Mouse (Mus musculus) lung, postnatal 14 days (tissue): ENCODE data around the gene Ccser1.

Source experiments
- DNase-seq: peaks from one replicate; pipeline ENCODE4 v3.0.0; 2021

The Ccser1 gene

DNA sequence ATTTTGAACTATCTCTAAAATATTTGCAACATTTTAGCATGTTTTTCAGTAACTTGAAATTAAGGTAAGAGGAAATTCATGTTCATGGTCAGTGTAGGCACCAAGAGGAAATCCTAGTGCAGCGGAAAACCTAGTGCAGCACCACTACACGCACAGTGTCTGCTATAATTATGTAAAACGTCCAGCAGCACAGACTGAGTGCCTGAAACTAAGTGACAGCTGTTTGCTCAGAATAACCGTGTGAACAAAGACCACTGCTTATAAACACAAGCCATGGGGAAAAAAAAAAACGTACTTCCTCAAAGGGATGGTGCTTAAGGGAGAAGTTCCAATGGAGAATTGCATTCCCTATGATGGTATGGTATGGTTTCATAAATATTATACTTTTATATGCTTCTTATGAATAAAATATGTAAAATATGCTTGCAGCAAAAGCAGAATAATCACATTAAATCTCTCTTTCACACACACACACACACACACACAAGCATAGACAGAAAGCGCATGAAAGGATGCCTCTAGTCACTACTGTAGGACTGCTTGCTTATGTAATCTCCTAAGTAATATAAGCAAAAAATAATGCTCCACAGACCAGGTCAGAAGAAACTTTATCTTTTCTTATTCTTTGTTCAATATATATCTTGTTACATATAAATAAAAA, 886.4 kb downstream of the Ccser1 start:
- no peak for DNase-seq

DNA sequence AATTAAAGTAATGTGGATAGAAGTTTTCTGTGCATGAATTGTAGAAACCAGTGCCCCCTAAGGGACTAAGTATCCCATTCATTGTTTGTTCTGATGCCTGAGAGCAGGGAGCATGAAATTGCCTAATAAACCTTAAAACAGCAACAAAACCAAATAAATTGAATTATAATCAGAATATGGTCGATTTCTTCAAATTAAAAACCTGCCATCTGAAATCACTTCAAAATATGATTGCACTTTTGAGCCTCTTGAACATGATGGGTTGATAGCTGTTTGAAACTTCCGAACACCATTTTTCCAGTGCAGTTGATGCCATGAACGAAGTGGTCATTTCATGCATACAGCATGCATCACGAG, 886.9 kb downstream of the Ccser1 start:
- DNase-seq: no peak

DNA sequence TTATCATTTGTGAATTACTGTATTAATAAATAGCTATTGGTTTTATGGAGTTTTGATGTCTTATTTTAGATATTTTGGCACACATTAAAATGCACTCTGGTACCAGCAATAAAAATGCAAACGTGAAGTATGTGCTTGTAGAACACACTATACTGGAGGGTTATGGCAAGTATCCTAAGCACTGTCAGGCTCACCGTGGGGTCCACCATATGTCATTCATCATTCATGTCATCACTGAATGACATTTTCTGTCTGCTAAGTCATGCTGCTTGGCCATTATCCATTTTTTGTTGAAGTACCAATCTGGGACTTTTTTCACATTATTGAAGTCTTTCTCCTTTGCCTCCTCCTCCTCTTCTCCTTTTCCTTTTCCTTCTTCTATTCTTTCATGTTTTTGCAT, 925.3 kb downstream of the Ccser1 start:
- no peak for DNase-seq

DNA sequence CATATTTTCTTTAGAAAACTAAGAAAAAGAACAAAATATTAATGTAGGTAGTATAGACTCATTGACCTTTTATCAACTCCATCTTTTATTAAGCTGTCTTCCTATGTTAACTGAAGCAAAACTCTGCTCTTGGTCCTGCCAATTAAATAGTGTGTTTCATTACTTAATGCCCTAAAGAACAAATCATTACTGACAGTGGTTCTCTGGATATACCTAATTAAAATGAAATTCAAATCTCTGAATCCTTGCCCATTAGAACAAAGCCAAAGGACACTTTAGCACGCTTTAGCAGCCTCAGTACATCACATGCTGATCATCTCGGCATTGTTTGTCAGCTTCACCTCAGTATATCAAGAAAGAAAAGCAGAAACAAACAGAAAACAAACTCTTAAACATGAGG, 952.4 kb downstream of the Ccser1 start:
- no peak for DNase-seq

DNA sequence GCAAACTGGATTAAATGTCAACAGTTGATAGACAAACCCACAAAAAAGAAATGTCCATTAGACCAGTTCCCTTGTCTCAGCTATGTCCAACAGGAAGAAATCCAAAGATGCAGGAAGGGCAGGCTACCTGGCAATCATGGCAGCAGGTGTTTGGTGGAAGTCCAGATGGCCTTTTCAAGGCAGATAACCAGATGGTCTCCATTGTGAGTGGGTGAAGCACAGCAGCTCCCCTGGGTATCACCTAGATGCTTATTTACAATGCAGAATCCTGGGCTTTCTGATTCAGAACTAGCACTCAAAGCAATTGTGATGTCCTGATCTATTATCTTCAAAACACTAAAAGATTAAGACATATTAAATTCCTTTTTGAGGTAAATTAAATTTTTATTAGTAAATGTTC, 980.2 kb downstream of the Ccser1 start:
- DNase-seq: no peak

DNA sequence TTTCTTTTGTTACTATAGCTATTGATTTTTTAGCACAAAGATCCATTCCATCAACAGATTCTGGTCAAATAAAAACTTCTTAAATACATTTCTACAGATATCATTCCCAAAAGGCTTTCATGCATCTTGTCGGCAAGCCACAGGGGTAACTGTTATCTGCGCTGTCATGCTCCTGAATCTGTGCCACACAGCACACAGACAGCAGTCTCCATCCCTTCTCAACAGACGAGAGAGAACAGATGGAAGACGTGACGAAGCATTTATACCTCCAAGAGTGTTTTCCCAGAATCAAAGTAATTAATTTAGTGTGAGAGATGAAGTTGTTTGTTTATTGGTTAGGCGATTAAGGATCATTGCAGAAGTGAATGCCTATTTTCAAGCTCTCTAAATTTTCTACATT, 982.5 kb downstream of the Ccser1 start:
- DNase-seq: no peak

DNA sequence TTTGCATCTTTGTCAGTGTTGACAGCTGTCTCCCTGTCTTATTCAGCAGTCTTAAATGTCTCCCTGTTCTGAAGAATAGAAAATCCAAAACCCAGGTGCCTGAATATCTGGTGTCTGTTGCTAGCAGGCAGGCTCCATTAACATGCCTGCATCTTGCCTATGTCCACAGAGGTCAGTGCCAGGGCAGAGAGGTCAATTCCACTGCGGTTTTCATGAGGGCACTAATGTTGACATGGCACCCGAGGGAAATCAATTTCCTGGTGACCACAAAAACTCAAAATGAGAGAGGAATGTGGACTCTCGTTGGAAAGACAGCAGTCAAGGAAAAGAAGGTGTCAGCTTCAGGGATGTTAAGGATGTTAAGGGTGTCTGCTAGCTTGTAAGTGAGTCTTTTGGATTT, 983.7 kb downstream of the Ccser1 start:
- DNase-seq: no peak

DNA sequence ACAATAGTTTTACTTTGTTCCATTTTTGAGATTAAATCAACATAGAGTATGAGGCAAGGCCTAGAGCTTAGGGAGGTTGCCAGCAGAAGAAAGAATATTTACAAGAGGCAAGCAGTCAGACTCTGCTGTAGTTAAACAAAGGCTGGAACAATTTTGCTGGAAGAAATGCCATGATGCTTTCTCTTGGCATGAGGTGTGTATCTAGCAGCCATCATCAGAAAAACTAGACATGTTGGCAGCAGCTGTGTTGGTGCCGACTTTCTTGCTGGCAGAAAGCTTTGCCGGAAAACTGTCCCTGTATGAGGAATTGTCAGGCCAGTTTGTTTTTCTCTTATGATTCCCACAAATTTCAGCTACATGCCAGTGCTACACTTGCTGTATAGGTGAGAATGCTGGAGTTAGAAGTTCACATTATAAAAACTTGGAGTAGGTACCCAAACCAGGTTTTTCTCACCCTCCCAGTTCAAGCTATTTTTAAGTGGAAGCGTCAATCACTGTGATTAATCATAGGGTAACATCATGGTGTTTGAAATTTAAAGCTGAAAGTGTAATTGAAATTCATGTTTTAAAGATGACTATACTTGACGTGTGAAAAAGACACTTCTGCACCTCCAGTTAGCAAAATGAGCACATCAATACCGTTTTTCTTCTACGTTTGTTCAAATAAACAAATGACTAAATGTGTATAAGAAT, 1016.5 kb downstream of the Ccser1 start:
- DNase-seq: no peak

DNA sequence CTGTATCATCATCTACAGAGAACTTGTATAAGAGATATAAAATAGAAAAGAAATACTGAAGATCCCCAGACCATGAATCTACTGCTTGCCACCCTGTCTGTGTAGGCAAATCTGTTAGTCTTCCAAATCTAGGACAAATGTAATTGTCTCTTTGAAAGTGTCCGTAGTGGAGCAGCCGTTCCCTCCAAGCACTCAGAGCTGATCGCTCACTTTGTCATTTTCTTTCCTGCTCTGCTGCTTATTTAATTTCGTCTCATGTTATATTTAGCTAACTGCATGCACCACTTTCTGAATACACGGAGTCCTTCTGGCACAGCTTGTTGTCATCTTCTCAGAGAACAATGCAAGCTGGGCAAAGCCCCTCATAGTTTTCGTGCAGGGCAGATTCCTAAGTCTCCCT, 1018.6 kb downstream of the Ccser1 start:
- DNase-seq: no peak

DNA sequence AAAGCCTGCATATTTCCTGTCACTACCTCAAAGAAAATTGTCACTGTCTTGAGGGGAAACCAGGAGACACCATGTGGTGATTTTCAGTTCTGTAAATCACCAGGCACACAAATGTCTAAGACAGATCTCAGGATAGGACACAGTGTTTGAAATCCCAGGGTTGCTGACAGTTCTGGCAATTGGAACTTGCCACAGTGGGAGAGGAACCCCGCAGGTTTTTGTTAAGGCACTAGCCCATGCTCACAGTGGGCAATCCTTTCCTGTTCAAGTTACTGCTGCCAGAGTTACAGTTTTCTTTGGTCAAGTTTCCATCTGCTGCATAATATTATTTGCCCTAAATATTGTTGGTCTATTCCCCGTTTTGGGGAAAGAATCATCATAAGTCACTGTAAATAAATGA, 1024.9 kb downstream of the Ccser1 start:
- no peak for DNase-seq

DNA sequence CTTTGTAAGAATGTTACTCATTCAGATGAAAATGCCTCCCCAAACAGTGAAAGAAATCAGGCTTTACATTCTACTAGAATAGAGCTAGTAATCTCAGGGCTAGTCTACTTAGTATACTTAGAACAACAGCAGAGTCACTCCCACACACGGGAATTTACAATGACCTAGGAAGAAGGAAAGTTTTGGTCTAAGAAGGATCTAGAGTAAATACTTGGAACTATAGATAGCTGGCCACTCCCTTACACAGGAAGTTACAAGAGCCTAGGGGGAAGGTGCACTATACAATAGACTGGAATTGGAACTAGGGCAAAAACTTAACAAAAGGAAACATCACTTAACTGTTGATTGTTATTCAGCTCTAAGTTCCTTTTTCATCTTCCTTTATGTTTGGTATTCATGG, 1041.7 kb downstream of the Ccser1 start:
- DNase-seq: no peak

DNA sequence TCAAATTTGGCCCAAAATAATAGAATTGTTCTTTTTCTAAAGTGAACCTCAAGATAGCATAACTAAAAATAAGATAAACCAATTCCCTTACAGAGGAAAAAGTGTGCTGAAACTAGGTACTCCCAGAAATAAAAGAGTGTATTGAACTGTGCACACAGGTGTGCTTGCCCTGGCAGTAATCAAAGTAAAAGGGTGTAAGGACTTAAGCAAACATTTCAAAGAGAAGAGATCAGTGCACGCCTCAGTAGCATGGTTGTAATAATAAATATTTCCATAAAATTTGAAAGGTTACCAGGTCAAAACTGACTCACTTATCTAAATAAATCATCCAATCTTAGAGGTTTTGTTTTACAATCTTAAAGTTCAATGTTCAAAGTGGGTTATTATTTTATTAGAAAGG, 1083.8 kb downstream of the Ccser1 start:
- DNase-seq: no peak

DNA sequence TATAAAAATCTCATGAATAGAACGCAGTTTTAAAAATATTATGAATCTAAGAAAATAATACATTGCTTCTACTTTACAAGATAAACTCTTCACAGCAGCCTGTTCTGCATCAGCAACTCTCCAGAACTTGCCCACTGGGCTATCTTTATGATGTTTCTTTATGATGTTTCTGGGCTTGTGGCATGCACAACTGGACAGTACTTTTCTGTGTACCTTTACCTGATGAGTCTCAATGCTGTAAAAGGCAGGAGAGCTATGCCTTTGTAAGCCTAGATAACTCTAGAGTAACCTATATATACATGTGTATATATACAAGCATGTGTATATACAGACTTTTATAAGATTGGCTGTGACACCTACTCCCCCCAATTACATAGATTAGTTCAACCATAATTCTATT, 1084.4 kb downstream of the Ccser1 start:
- DNase-seq: no peak

DNA sequence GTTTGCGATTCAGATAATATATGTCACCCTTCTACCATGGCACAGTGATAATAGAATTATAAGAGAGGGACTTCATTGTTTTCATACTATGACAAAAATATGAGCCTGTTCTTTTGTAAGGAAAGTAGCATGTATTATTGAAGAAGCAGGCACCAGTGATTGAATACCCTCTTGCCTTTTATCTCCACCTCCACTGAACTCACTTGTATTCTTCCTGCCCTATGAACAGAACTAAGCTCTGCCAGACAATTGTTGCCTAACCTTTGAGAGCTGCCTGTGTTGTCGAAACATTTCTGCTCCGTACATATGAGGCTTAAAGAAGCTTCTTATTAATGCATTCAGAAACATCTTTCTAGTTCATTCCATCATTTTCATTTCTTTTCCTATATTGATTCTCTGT, 1101.1 kb downstream of the Ccser1 start:
- no peak for DNase-seq

DNA sequence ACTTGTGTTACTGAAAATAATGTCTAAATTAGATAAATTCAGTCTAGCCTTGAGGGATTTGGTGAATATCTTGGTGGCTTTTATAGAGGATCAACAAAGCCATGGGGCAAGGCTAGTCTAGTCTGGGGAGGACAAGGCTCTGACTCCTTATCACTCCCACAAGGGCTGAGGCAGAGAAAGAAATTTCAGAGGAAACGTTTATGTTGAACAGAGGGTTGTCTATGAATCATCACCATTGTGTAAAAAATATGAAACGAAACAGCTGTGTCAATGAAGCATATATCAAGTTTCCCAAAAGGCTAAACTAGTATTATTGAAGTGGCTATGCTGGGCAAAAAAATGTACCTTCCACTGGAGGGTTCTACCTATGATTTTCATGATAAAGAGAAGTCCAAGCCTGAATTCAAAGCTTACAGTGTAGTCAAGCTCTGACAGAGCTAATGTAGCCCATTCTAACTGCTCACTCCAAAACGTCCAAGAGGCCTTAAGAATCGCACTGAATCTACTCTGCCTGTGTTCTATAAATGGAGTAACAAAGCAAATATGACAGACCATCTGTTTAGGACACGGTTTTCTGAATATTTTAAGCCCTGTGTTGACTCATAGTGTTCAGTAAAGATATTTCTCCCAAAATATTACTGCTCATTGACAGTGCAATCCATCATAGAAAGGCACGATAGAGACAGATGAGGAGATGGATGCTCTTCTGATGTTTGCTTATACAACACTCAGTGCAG, 1121.6 kb downstream of the Ccser1 start:
- DNase-seq: no peak

DNA sequence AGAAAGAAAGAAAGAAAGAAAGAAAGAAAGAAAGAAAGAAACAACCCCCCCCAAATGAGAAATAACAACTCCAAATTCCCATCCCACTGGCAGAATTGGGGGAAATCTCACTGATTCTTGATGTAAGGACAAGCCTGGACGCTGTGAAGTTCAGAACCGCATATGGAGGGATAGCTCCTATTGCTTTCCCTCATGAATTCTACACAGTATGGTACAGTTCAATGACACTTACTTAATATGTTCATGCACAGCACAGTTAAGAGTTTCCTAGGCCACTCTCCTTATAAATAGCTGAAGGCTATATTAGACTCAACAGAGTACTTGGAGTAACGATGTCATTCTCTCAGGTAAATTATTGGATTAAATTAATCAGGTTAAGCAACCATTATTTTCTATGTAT, 1138.5 kb downstream of the Ccser1 start:
- no peak for DNase-seq

DNA sequence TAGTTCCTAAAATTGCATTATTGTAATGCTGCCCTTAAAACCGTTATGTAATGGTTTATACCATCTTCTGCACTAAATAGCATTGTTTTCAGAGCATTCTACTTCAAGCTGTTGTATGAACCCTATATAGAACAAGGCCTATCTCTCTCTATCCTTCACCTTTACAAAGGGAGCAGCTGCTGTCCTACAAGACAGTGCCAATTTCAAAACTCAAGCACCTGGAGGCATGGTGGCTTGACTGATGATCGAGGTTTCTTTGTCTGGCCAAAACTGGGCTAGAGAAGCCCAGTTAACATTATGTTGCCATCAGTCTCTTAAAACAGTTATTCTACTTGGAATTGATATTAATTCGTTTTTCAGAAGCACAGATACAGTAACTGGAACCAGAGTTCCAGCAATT, 1160.2 kb downstream of the Ccser1 start:
- DNase-seq: no peak

DNA sequence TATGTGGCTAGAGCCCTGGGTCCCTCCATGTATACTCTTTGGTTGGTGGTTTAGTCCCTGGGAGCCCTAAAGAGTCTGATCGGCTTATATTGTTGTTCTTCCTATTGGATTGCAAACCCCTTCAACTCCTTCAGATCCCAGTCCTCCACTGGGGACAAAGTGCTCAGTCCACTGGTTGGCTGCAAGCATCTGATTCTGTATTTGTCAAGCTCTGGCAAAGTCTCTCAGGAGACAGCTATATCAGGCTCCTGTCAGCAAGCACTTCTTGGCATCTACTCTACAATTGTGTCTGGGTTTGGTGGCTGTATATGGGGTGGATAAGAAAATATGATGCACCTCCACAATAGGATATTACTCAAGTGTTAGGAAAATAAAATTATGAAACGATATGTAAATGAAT, 1187.7 kb downstream of the Ccser1 start:
- no peak for DNase-seq
